In the genomic region with DNA sequence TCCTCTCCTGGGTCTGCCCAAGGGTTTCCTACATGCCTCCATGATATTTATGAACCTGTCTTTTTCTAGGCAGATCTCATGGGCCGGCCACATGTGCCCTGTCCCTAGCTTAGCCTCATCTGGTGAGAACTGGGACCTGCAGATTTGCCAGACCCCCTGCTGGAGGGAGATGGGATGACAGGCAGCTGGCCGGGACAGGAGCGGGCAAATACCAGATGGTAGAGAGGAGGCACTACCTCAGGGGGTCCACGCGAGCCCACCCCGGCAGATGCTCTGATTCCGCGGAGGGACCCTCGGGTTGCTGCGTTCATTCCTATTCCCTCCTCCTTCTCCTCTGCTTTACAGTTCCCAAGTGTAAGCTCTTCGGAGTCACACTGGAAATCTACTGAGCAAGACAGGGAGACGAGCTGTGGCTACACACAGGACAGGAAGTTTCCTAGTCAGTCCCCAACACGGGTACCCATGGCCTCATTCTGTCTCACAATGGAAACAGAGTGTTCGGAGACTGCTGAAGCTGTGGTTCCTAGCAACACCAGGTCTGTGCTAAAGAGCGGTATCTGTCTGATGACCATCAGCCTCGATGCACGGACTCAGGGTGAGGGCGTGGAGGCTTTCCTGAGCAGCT, we compare ENCODE assay signal across 9 mouse cellular contexts.
A peak's percentile ranks its signal among the peaks of the same experiment; 100 is the strongest.
DNase-seq lines count a peak whose midpoint lies in the region; ATAC-seq lines count a peak whose summit lies in the region.
"Had no signal": no experiment of that assay in that cellular context is flagged by ENCODE, and none has a peak within 500 bp of the region (broad histone marks: within the 10 kb centered on the region; RNA-seq: fewer than 3 reads in every experiment).

No protein-coding gene starts in this region.

- peak; percentile 85 for ATAC-seq in hindbrain, embryonic 12.5 days (ENCODE audit: low FRiP score)

- no peaks in the 10 kb centered on the region for H3K27me3 ChIP-seq in hindbrain, embryonic 12.5 days

- H3K4me1 ChIP-seq in hindbrain, embryonic 12.5 days, result peaks cover 23% of the 10 kb centered on the region

- H3K27ac ChIP-seq in hindbrain, embryonic 12.5 days, result peak overlapping the region; percentile 76
- H3K27ac ChIP-seq: macrophage had no signal

- peak overlapping the region; percentile 40 for H3K4me2 ChIP-seq in hindbrain, embryonic 12.5 days (replicated peaks)

- H3K9me3 ChIP-seq in hindbrain, embryonic 12.5 days (replicated peaks), result no peaks in the 10 kb centered on the region

- H3K4me3 ChIP-seq in hindbrain, embryonic 12.5 days, result no peak overlapping the region

- whole genome bisulfite sequencing in hindbrain, embryonic 12.5 days, result 20% methylated on average over 18 of the region's 18 CpGs

- DNase-seq in T-cell, adult 2 months (ENCODE audit: low spot score), result peak; percentile 34
- DNase-seq in cerebellum, adult 9-11 months, result peak; percentile 17
- DNase-seq in frontal cortex, postnatal 25 days (ENCODE audit: low spot score in 2 of 2), result peak; percentile 49 to 56
- DNase-seq in layer of hippocampus, postnatal 10 days (ENCODE audit: low spot score in 2 of 2), result peak; percentile 84 to 85
- peak; percentile 75 for DNase-seq in lung, postnatal 36 days
- DNase-seq in right cerebral cortex, postnatal 10 days (ENCODE audit: low spot score in 2 of 2), result peak; percentile 57 to 73
- peak; percentile 41 to 78 for DNase-seq in urinary bladder, postnatal 4 days (ENCODE audit: low spot score in 2 of 2)

- no peaks in the 10 kb centered on the region for H3K36me3 ChIP-seq in hindbrain, embryonic 12.5 days

- H3K9ac ChIP-seq in hindbrain, embryonic 12.5 days, result no peak overlapping the region

Comparison
In these comparisons a context has a peak if more than half of its experiments do, and no peak if none do; other contexts are left out.
1. DNase-seq: peak in every context shown above with its lines; median percentile 84 in layer of hippocampus, postnatal 10 days; 75 in lung, postnatal 36 days; 65 in right cerebral cortex, postnatal 10 days; 60 in urinary bladder, postnatal 4 days; 52 in frontal cortex, postnatal 25 days; 34 in T-cell, adult 2 months; 17 in cerebellum, adult 9-11 months.